Mouse (Mus musculus): Measurements from ENCODE around the gene Pou5f2. TPM values are rescaled to one million over a fixed set of nuclear protein-coding genes. Genes with fewer than 3 reads are reported as not detected.

Pou5f2 gene
- polyA plus RNA-seq, 1 experiment from 2014 or later: 1.2 TPM

DNA sequence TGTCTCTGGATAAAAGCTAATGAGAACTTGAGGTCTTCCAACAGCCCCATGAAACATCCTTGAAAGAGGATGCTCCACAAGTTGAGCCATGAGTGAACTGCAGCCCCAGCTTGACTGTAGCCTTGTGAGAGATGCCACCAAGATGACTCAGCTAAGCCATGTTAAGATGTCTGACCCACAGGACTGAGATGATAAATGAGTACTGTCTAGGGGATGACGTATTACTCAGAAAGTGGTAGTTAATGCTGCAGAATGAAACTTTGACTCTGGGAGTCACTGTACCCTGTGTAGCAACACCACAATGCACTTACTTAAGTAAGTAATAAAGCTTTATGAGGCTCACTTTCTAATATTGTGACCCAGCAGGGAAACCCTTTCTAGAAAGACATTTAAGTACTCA, 14.5 kb upstream of the Pou5f2 start:
- no peaks in the 10 kb centered on the region for H3K27me3 ChIP-seq (ENCODE audit: control insufficient read depth, insufficient read depth, low read length)
- no peaks in the 10 kb centered on the region for H3K36me3 ChIP-seq (ENCODE audit: control insufficient read depth, insufficient read depth, low read length)
- 84% methylated on average over 1 of the region's 1 CpGs for WGBS
- no peaks in the 10 kb centered on the region for H3K9me3 ChIP-seq (ENCODE audit: control insufficient read depth, low read length)
- DNase-seq (ENCODE audit: low spot score, missing footprints): no peak
- H3K4me3 ChIP-seq (ENCODE audit: low read depth, low read length): no peak overlapping the region
- no peak overlapping the region for H3K27ac ChIP-seq (ENCODE audit: low read depth, low read length)
- no peak overlapping the region for H3K9ac ChIP-seq (ENCODE audit: low read length)
- H3K4me2 ChIP-seq: no peak overlapping the region
- no peak for ATAC-seq (ENCODE audit: low FRiP score)
- H3K4me1 ChIP-seq (ENCODE audit: control insufficient read depth, insufficient read depth, low read length): 0 out of 2 replicates have a peak, but pooled peaks cover 3% of the 10 kb centered on the region

- no peak overlapping the region for H3K4me3 ChIP-seq (ENCODE audit: low read depth, low read length)
- H3K9me3 ChIP-seq (ENCODE audit: control insufficient read depth, low read length): no peaks in the 10 kb centered on the region
- H3K27ac ChIP-seq (ENCODE audit: low read depth, low read length): no peak overlapping the region
- no peaks in the 10 kb centered on the region for H3K27me3 ChIP-seq (ENCODE audit: control insufficient read depth, insufficient read depth, low read length)
- no peak for ATAC-seq (ENCODE audit: low FRiP score)
- H3K4me2 ChIP-seq: no peak overlapping the region
- H3K9ac ChIP-seq (ENCODE audit: low read length): no peak overlapping the region
- no peaks in the 10 kb centered on the region for H3K36me3 ChIP-seq (ENCODE audit: control insufficient read depth, insufficient read depth, low read length)
- no peaks in the 10 kb centered on the region for H3K4me1 ChIP-seq (ENCODE audit: control insufficient read depth, insufficient read depth, low read length)
- 55% methylated on average over 1 of the region's 1 CpGs for WGBS
- no peak for DNase-seq (ENCODE audit: low spot score, missing footprints)
Observed at GRCm38 (mm10) chr13:78032821-78033220, 8.1 kb downstream of the Pou5f2 start.

GRCm38 (mm10) chr13:78037203-78037602, 12.5 kb downstream of the Pou5f2 start:
- Histone ChIP-seq H3K4me1 (ENCODE audit: control insufficient read depth, insufficient read depth, low read length) (no peaks in the 10 kb centered on the region), H3K27me3 (ENCODE audit: control insufficient read depth, insufficient read depth, low read length) (no peaks in the 10 kb centered on the region), H3K4me2 (no peak overlapping the region), H3K27ac (ENCODE audit: low read depth, low read length) (no peak overlapping the region), H3K4me3 (ENCODE audit: low read depth, low read length) (no peak overlapping the region), H3K9ac (ENCODE audit: low read length) (no peak overlapping the region), H3K36me3 (ENCODE audit: control insufficient read depth, insufficient read depth, low read length) (no peaks in the 10 kb centered on the region), H3K9me3 (ENCODE audit: control insufficient read depth, low read length) (no peaks in the 10 kb centered on the region)
- ATAC-seq (ENCODE audit: low FRiP score): no peak
- DNase-seq (ENCODE audit: low spot score, missing footprints): no peak
- 94% methylated on average over 1 of the region's 1 CpGs for WGBS

DNA sequence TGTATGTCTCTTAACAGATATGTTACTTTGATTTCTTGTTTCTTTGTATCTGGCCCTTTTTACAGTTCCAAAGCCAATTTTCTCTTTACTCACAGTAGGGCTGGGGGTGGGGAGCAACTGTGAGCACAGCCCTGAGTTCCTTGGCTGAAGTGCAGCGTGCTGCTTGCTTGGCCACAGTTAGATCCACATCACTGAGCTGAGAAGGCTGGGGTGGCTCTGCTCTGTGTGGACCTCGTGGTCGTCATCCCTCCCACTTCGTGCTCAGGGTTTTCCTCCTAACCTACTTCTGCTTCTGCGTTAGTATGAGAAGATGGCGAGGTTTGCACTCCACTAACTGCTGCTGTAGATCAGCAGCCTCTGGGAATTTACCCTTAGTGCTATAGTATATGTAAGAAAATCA, 18.5 kb downstream of the Pou5f2 start:
- Histone ChIP-seq H3K36me3 (ENCODE audit: control insufficient read depth, insufficient read depth, low read length) (no peaks in the 10 kb centered on the region), H3K27me3 (ENCODE audit: control insufficient read depth, insufficient read depth, low read length) (no peaks in the 10 kb centered on the region), H3K9me3 (ENCODE audit: control insufficient read depth, low read length) (no peaks in the 10 kb centered on the region), H3K4me1 (ENCODE audit: control insufficient read depth, insufficient read depth, low read length) (no peaks in the 10 kb centered on the region), H3K27ac (ENCODE audit: low read depth, low read length) (no peak overlapping the region), H3K4me3 (ENCODE audit: low read depth, low read length) (no peak overlapping the region), H3K9ac (ENCODE audit: low read length) (no peak overlapping the region), H3K4me2 (no peak overlapping the region)
- ATAC-seq (ENCODE audit: low FRiP score) (no peak), DNase-seq (ENCODE audit: low spot score, missing footprints) (no peak)
- WGBS: 76% methylated on average over 6 of the region's 6 CpGs

- H3K9me3 ChIP-seq (ENCODE audit: control insufficient read depth, low read length): no peaks in the 10 kb centered on the region
- no peak overlapping the region for H3K4me2 ChIP-seq
- 53% methylated on average over 5 of the region's 5 CpGs for WGBS
- H3K4me1 ChIP-seq (ENCODE audit: control insufficient read depth, insufficient read depth, low read length): no peaks in the 10 kb centered on the region
- no peak overlapping the region for H3K4me3 ChIP-seq (ENCODE audit: low read depth, low read length)
- H3K27me3 ChIP-seq (ENCODE audit: control insufficient read depth, insufficient read depth, low read length): no peaks in the 10 kb centered on the region
- ATAC-seq (ENCODE audit: low FRiP score) (no peak), DNase-seq (ENCODE audit: low spot score, missing footprints) (no peak)
- no peaks in the 10 kb centered on the region for H3K36me3 ChIP-seq (ENCODE audit: control insufficient read depth, insufficient read depth, low read length)
- no peak overlapping the region for H3K27ac ChIP-seq (ENCODE audit: low read depth, low read length)
- H3K9ac ChIP-seq (ENCODE audit: low read length): no peak overlapping the region
Observed at GRCm38 (mm10) chr13:78045116-78045515, 20.4 kb downstream of the Pou5f2 start.

Other genes starting within 250 kb of the Pou5f2 start
- 69.9 and 82.3 TPM in 2 replicates for gene Nr2f1, start 174.9 kb downstream of the Pou5f2 start, polyA plus RNA-seq (2014; fragmentation: Nextera tagmentation; extraction: Ambion mirVana)